Mouse (Mus musculus) G1E (cell line): Measurements from ENCODE around the gene Nr1h4. TPM values are rescaled to one million over a fixed set of nuclear protein-coding genes. Genes with fewer than 3 reads are reported as not detected.

Source experiments
- ATAC-seq: 2 replicates; pipeline ENCODE4 v1.8.0; 2016; ENCODE audit warnings: mild to moderate bottlenecking; ENCODE audit not compliant: insufficient number of reproducible peaks, poor library complexity, low FRiP score, severe bottlenecking; ENCODE audit errors: extremely low read depth
- DNase-seq: peaks from one replicate; pipeline ENCODE4 v3.0.0; 2012; ENCODE audit warnings: low spot score
- H3K27me3 ChIP-seq: 2 replicates; pipeline ENCODE4 v1.6.1; 2012; ENCODE audit warnings: mild to moderate bottlenecking, low read length, inconsistent platforms; ENCODE audit not compliant: insufficient read depth
- H3K36me3 ChIP-seq: replicated peaks from 2 replicates; pipeline ENCODE3; 2012; ENCODE audit warnings: mild to moderate bottlenecking, inconsistent platforms
- H3K4me1 ChIP-seq: 2 replicates; pipeline ENCODE4 v1.6.1; 2012; ENCODE audit warnings: low read depth, low read length, inconsistent platforms, mixed read lengths; ENCODE audit not compliant: insufficient read depth
- H3K4me3 ChIP-seq: 2 replicates; pipeline ENCODE4 v1.5.1; 2012; ENCODE audit warnings: low read depth, mild to moderate bottlenecking, inconsistent platforms, low read length, moderate library complexity, mixed read lengths
- H3K9me3 ChIP-seq: replicated peaks from 2 replicates; pipeline ENCODE4 v1.6.1; 2012; ENCODE audit warnings: inconsistent platforms
- CTCF ChIP-seq: IDR thresholded peaks from 2 replicates; pipeline ENCODE4 v1.5.1; 2012; ENCODE audit warnings: low read depth, low read length, inconsistent platforms, mixed read lengths
- GATA1 ChIP-seq: IDR thresholded peaks from 2 replicates; pipeline ENCODE4 v1.6.1; 2012; ENCODE audit warnings: borderline replicate concordance, low read length, inconsistent platforms, mixed read lengths
- GATA2 ChIP-seq: IDR thresholded peaks from 2 replicates; pipeline ENCODE4 v1.6.1; 2012; ENCODE audit warnings: low read depth, low read length, inconsistent platforms, borderline replicate concordance
- POLR2AphosphoS5 ChIP-seq: IDR thresholded peaks from 2 replicates; pipeline ENCODE4 v1.6.1; 2012; ENCODE audit warnings: low read depth, low read length, inconsistent platforms; ENCODE audit not compliant: insufficient replicate concordance
- TAL1 ChIP-seq: conservative IDR thresholded peaks from 2 replicates; pipeline ENCODE4 v1.6.1; 2012; ENCODE audit warnings: low read depth, low read length, inconsistent platforms, mixed read lengths
- polyA plus RNA-seq: library from polyadenylated mRNA; stranded (reverse); fragments of >175 nt; gene quantifications from 2 replicates; pipeline ENCODE4 v1.2.3, GENCODE M21; 2012
- total RNA-seq, 2 experiments: library from RNA; stranded (forward) in 1 of 2; stranded (reverse) in 1 of 2; fragments of 200-1000 nt in 1 of 2; fragments of >200 nt in 1 of 2; fragmentation: Nextera tagmentation in 1 of 2; gene quantifications; 2 replicates each; pipeline ENCODE4 v1.2.3; 2014 to 2017

The Nr1h4 gene
- total and polyA plus RNA-seq, 3 experiments, result not detected

GRCm38 (mm10) chr10:89548028-89548427, 14.6 kb upstream of the Nr1h4 start:
- H3K4me1 ChIP-seq, result no peaks in the 10 kb centered on the region
- H3K36me3 ChIP-seq, result no peaks in the 10 kb centered on the region
- H3K9me3 ChIP-seq, result no peaks in the 10 kb centered on the region
- DNase-seq (no peak), ATAC-seq (no peak)
- no peak for TF ChIP-seq GATA1
- no peak for TF ChIP-seq GATA2
- TF ChIP-seq TAL1, result no peak
- TF ChIP-seq CTCF, result no peak
- TF ChIP-seq POLR2AphosphoS5, result no peak
- H3K27me3 ChIP-seq, result no peaks in the 10 kb centered on the region
- H3K4me3 ChIP-seq, result no peak overlapping the region

- no peaks in the 10 kb centered on the region for H3K27me3 ChIP-seq
- DNase-seq (no peak), ATAC-seq (no peak)
- no peaks in the 10 kb centered on the region for H3K9me3 ChIP-seq
- no peak overlapping the region for H3K4me3 ChIP-seq
- H3K36me3 ChIP-seq, result no peaks in the 10 kb centered on the region
- TF ChIP-seq GATA1 (no peak), TAL1 (no peak), CTCF (no peak), GATA2 (no peak), POLR2AphosphoS5 (no peak)
- H3K4me1 ChIP-seq, result no peaks in the 10 kb centered on the region
These were observed 13.6 kb upstream of the Nr1h4 start for GRCm38 (mm10) chr10:89546989-89547388.

- no peak for TF ChIP-seq TAL1
- TF ChIP-seq POLR2AphosphoS5, result no peak
- TF ChIP-seq GATA2, result no peak
- no peak for TF ChIP-seq CTCF
- TF ChIP-seq GATA1, result no peak
- no peaks in the 10 kb centered on the region for H3K36me3 ChIP-seq
- DNase-seq, result no peak
- H3K9me3 ChIP-seq, result no peaks in the 10 kb centered on the region
- H3K27me3 ChIP-seq, result no peaks in the 10 kb centered on the region
- H3K4me1 ChIP-seq, result no peaks in the 10 kb centered on the region
- ATAC-seq, result no peak
- no peak overlapping the region for H3K4me3 ChIP-seq
These were observed 10.5 kb upstream of the Nr1h4 start for GRCm38 (mm10) chr10:89543867-89544266.

GRCm38 (mm10) chr10:89542321-89542720, 8.9 kb upstream of the Nr1h4 start:
- Histone ChIP-seq H3K27me3 (no peaks in the 10 kb centered on the region), H3K4me3 (no peak overlapping the region), H3K4me1 (no peaks in the 10 kb centered on the region), H3K36me3 (no peaks in the 10 kb centered on the region), H3K9me3 (no peaks in the 10 kb centered on the region)
- TF ChIP-seq CTCF, result no peak
- no peak for TF ChIP-seq TAL1
- no peak for TF ChIP-seq GATA2
- no peak for TF ChIP-seq POLR2AphosphoS5
- no peak for TF ChIP-seq GATA1
- ATAC-seq, result no peak
- DNase-seq, result no peak

GRCm38 (mm10) chr10:89532451-89532850, 934 bp downstream of the Nr1h4 start:
- Histone ChIP-seq H3K36me3 (no peaks in the 10 kb centered on the region), H3K9me3 (no peaks in the 10 kb centered on the region), H3K4me1 (no peaks in the 10 kb centered on the region), H3K4me3 (no peak overlapping the region), H3K27me3 (no peaks in the 10 kb centered on the region)
- no peak for ATAC-seq
- no peak for DNase-seq
- TF ChIP-seq GATA1, result no peak
- TF ChIP-seq TAL1, result no peak
- no peak for TF ChIP-seq GATA2
- no peak for TF ChIP-seq POLR2AphosphoS5
- TF ChIP-seq CTCF, result no peak

GRCm38 (mm10) chr10:89531976-89532375, 1.4 kb downstream of the Nr1h4 start:
- H3K36me3 ChIP-seq, result no peaks in the 10 kb centered on the region
- no peaks in the 10 kb centered on the region for H3K27me3 ChIP-seq
- H3K9me3 ChIP-seq, result no peaks in the 10 kb centered on the region
- DNase-seq, result no peak
- no peaks in the 10 kb centered on the region for H3K4me1 ChIP-seq
- no peak overlapping the region for H3K4me3 ChIP-seq
- ATAC-seq, result no peak
- TF ChIP-seq POLR2AphosphoS5 (no peak), TAL1 (no peak)

- no peaks in the 10 kb centered on the region for H3K9me3 ChIP-seq
- ATAC-seq (no peak), DNase-seq (no peak)
- H3K4me1 ChIP-seq, result no peaks in the 10 kb centered on the region
- no peaks in the 10 kb centered on the region for H3K36me3 ChIP-seq
- no peak overlapping the region for H3K4me3 ChIP-seq
- H3K27me3 ChIP-seq, result no peaks in the 10 kb centered on the region
- TF ChIP-seq GATA2, result no peak
- TF ChIP-seq CTCF, result no peak
- TF ChIP-seq GATA1, result no peak
- TF ChIP-seq POLR2AphosphoS5, result no peak
- TF ChIP-seq TAL1, result no peak
These were observed 2.2 kb downstream of the Nr1h4 start for GRCm38 (mm10) chr10:89531194-89531634.
